Mouse (Mus musculus): ENCODE data around the gene Tspan5.

GRCm38 (mm10) chr3:138722152-138722551 lies 19.8 kb upstream of the Tspan5 start:
- TF ChIP-seq POLR2A (IDR thresholded peaks at IDR 0.05; ENCODE audit: low read depth, low read length) (no peak), CTCF (IDR thresholded peaks at IDR 0.05; ENCODE audit: extremely low read depth, insufficient read length, insufficient replicate concordance, low read depth, low read length) (no peak)
